ENCODE assay signal across 18 mouse cellular contexts in genomic region chr17:5180925-5181324, GRCm38 (mm10).
A peak's percentile ranks its signal among the peaks of the same experiment; 100 is the strongest.
DNase-seq lines count a peak whose midpoint lies in the region; ATAC-seq and TF ChIP-seq lines count a peak whose summit lies in the region.
"Had no signal": no experiment of that assay in that cellular context is flagged by ENCODE, and none has a peak within 500 bp of the region (broad histone marks: within the 10 kb centered on the region; RNA-seq: fewer than 3 reads in every experiment).

No protein-coding gene starts in this region.

- no peak overlapping the region for H3K4me3 ChIP-seq in gastrocnemius, adult 2 months
- H3K4me3 ChIP-seq in liver, postnatal 0 days (ENCODE audit: low read depth, low read length), result no peak overlapping the region
- no peak overlapping the region for H3K4me3 ChIP-seq in heart, embryonic 12.5 days
- H3K4me3 ChIP-seq: erythroblast, embryonic 14.5 days; forebrain, embryonic 15.5 days; megakaryocyte, embryonic 14.5 days had no signal

- H3K9me3 ChIP-seq in liver, postnatal 0 days (ENCODE audit: low read length), result no peaks in the 10 kb centered on the region
- H3K9me3 ChIP-seq in heart, embryonic 12.5 days (replicated peaks), result no peaks in the 10 kb centered on the region
- H3K9me3 ChIP-seq: forebrain, embryonic 15.5 days; megakaryocyte, embryonic 14.5 days had no signal

- H3K36me3 ChIP-seq in liver, postnatal 0 days (replicated peaks; ENCODE audit: insufficient read depth, low read length), result no peaks in the 10 kb centered on the region
- H3K36me3 ChIP-seq in heart, embryonic 12.5 days, result no peaks in the 10 kb centered on the region
- H3K36me3 ChIP-seq: forebrain, embryonic 15.5 days had no signal

- no peak for TF ChIP-seq EP300 in liver, postnatal 0 days (IDR thresholded peaks at IDR 0.05; ENCODE audit: low read depth)

- intact Hi-C loops in gastrocnemius, adult 2 months (cut with DNase I), result loop anchor here (10.0 kb wide), 1 partner anchor 396 kb away; no protein-coding TSS in a partner anchor

- peak; percentile 85 for ATAC-seq in CD4-positive, CD25-positive, alpha-beta regulatory T cell, adult 4 months
- ATAC-seq in liver, postnatal 0 days, result no peak
- ATAC-seq in heart, embryonic 12.5 days (ENCODE audit: insufficient number of reproducible peaks, low FRiP score), result no peak
- ATAC-seq: forebrain, embryonic 15.5 days; midbrain, embryonic 16.5 days; Patski had no signal

- no peaks in the 10 kb centered on the region for H3K27me3 ChIP-seq in liver, postnatal 0 days (ENCODE audit: insufficient read depth, low read length)
- no peaks in the 10 kb centered on the region for H3K27me3 ChIP-seq in heart, embryonic 12.5 days (replicated peaks)
- H3K27me3 ChIP-seq: forebrain, embryonic 15.5 days; megakaryocyte, embryonic 14.5 days; Patski had no signal

- no peak for TF ChIP-seq CTCF in gastrocnemius, adult 2 months (IDR thresholded peaks at IDR 0.05)
- no peak for TF ChIP-seq CTCF in liver, postnatal 0 days (IDR thresholded peaks at IDR 0.05; ENCODE audit: low read depth)

- DNase-seq in gastrocnemius, adult 2 months, result no peak
- DNase-seq in gastrocnemius, postnatal 10 days, result no peak
- DNase-seq in liver, postnatal 0 days, result no peak
- peak; percentile 37 to 38 for DNase-seq in thymus, postnatal 10 days (ENCODE audit: low spot score in 2 of 2)
- DNase-seq in right cerebral cortex, postnatal 36 days (ENCODE audit: low spot score in 2 of 2), result no peak
- DNase-seq in layer of hippocampus, postnatal 25 days (ENCODE audit: extremely low spot score in 1 of 2, low spot score in 1 of 2), result no peak
- DNase-seq: cerebellum, adult 11-12 months; heart, adult 18-20 months; layer of hippocampus, postnatal 36 days; lung, postnatal 10 days; right cerebral cortex, adult 18-20 months had no signal

- H3K27ac ChIP-seq in gastrocnemius, adult 2 months, result peak overlapping the region; percentile 28; the same call in 1 of the 2 replicates
- H3K27ac ChIP-seq in liver, postnatal 0 days (ENCODE audit: low read depth), result peak overlapping the region; percentile 22; the same call in 1 of the 2 replicates
- no peak overlapping the region for H3K27ac ChIP-seq in heart, embryonic 12.5 days (ENCODE audit: poor library complexity, severe bottlenecking)
- H3K27ac ChIP-seq: forebrain, embryonic 15.5 days had no signal

- no peak overlapping the region for H3K4me2 ChIP-seq in liver, postnatal 0 days (ENCODE audit: low read depth, low read length)
- no peak overlapping the region for H3K4me2 ChIP-seq in heart, embryonic 12.5 days
- H3K4me2 ChIP-seq: forebrain, embryonic 15.5 days had no signal

- 72% methylated on average over 6 of the region's 6 CpGs for WGBS in liver, postnatal 0 days (ENCODE audit: insufficient replicate concordance)
- 89% methylated on average over 6 of the region's 6 CpGs for WGBS in heart, embryonic 12.5 days

- H3K9ac ChIP-seq in liver, postnatal 0 days (replicated peaks), result no peak overlapping the region
- no peak overlapping the region for H3K9ac ChIP-seq in heart, embryonic 12.5 days
- H3K9ac ChIP-seq: forebrain, embryonic 15.5 days had no signal

- H3K4me1 ChIP-seq in liver, postnatal 0 days (ENCODE audit: insufficient read depth), result peaks cover 32% of the 10 kb centered on the region
- H3K4me1 ChIP-seq in heart, embryonic 12.5 days (replicated peaks), result peaks cover 64% of the 10 kb centered on the region

Comparison
In these comparisons a context has a peak if more than half of its experiments do, and no peak if none do; other contexts are left out.
1. DNase-seq: peak in thymus, postnatal 10 days (2 of 2); none in gastrocnemius, adult 2 months (single experiment), gastrocnemius, postnatal 10 days (single experiment), liver, postnatal 0 days (single experiment), right cerebral cortex, postnatal 36 days (0 of 2) and layer of hippocampus, postnatal 25 days (0 of 2).